Mouse (Mus musculus): ENCODE data around the gene Tex11. TPM values are rescaled to one million over a fixed set of nuclear protein-coding genes. Genes with fewer than 3 reads are reported as not detected.

Tex11 gene
- 0.03 TPM in 1 of 2 replicates, not detected in the other for polyA plus RNA-seq (2012; rRNA removed)

DNA sequence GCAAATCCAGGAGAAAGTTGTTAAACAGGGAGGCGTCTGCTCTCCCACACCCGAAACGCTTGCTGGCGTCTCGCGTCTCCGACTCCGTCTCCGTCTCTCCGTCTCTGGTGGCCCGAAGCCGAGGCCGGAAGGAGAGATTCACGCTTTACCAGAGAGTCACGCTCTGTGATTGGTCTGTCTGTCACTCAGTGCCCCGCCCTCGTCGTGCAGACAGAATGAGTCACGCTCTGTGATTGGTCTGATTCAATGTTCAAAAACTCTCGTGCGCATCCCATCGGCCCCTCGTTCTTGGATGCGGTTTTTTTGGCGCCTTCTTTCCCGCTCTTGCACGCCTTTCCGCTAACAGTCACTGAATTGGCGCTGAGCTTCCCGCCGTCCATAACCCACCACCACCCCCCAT lies at the start of gene Tex11:
Gene Tex11 (minus strand): TSS at position 127 of the 400 bp plus-strand sequence.
- no peak for DNase-seq (ENCODE audit: low read depth)
- TF ChIP-seq POLR2A (IDR thresholded peaks at IDR 0.05; ENCODE audit: borderline replicate concordance, extremely low read depth, insufficient read depth, insufficient read length, poor library complexity, severe bottlenecking), result no peak
- TF ChIP-seq CTCF (IDR thresholded peaks at IDR 0.05; ENCODE audit: borderline replicate concordance, extremely low read depth, insufficient read depth, insufficient read length), result no peak

DNA sequence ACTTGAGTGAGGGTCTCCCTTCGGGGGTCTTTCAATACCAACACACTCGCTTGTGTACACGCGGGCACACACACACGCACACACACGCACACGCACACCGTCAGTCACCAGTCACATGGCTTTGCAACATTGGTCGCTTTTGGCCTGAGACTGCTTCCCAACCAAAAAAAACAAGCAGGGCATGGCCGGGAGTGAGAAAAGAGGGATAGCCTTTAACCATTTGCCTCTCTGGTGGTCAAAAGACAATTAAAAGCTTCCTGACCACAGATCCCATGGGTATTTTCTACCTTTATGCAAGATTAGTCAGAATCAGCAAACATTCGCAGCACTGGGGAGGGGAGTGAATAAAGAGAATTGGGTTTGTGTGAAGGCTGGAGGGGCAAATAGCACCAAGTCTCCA lies 26.5 kb upstream of the Tex11 start, which contains the start of gene Slc7a3:
Gene Slc7a3 (minus strand): TSS at position 101 of the 400 bp plus-strand sequence.
- no peak for TF ChIP-seq POLR2A (IDR thresholded peaks at IDR 0.05; ENCODE audit: borderline replicate concordance, extremely low read depth, insufficient read depth, insufficient read length, poor library complexity, severe bottlenecking)
- no peak for TF ChIP-seq CTCF (IDR thresholded peaks at IDR 0.05; ENCODE audit: borderline replicate concordance, extremely low read depth, insufficient read depth, insufficient read length)
- no peak for DNase-seq (ENCODE audit: low read depth)

DNA sequence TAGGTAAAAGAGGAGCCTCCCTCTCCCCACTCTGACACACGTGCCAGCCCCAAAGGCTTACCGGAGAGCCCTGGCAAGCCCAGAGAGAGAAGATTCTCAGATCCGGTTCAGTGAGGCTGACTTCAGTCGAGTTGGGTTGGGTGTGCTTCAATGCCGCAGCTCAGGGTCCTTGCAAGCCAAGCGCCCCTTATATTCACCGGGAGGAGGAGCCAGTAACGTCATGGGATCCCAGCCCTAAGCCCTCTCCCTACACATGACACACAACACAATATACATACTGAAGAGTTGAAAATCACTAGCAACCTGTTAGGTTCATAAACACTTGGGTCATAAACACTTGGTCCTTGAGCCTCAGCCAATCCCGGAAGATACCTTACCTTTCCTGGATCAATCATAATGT lies 25.7 kb upstream of the Tex11 start:
- DNase-seq (ENCODE audit: low read depth), result peak; percentile 21

DNA sequence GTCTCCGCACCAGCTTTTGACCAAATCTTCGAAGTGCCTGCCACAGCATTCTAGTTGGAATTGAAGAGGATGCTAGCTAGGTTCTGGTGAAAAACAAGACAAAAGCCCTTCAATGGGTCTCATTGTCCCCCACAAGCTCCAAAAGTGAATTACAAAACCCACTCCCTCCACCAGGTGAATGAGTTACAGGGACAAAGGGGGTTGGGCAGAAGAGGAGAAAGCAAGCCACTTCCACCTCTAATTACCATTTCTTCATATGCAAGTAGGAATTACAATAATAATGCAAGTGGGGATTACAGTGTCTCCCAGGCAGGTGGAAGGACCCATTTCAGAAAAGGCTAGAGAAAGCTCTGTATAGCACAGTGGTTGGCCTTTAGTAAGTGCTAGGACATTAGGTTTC lies 24.7 kb upstream of the Tex11 start:
- no peak for DNase-seq (ENCODE audit: low read depth)
- TF ChIP-seq CTCF (IDR thresholded peaks at IDR 0.05; ENCODE audit: borderline replicate concordance, extremely low read depth, insufficient read depth, insufficient read length), result no peak
- no peak for TF ChIP-seq POLR2A (IDR thresholded peaks at IDR 0.05; ENCODE audit: borderline replicate concordance, extremely low read depth, insufficient read depth, insufficient read length, poor library complexity, severe bottlenecking)

DNA sequence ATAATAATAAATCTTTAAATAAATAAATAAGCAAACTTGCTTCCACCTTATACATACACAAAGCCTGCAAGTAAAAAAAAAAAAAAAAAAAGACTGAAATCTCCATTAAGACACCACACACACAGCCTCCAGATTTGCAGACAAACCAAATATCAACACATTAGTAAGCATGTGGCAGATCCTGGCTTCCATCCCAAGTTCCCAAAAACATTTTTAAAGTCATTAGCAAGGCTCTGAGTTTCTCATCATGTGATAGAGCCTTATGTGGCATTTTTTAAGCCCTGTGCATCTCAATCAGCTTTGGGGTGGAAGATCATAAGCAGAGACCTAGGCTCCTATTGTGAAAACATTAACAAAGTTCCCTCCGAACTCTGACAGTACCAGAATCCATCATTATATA lies 5.8 kb upstream of the Tex11 start:
- peak; percentile 67 for DNase-seq (ENCODE audit: low read depth)
- TF ChIP-seq POLR2A (IDR thresholded peaks at IDR 0.05; ENCODE audit: borderline replicate concordance, extremely low read depth, insufficient read depth, insufficient read length, poor library complexity, severe bottlenecking) (no peak), CTCF (IDR thresholded peaks at IDR 0.05; ENCODE audit: borderline replicate concordance, extremely low read depth, insufficient read depth, insufficient read length) (no peak)

DNA sequence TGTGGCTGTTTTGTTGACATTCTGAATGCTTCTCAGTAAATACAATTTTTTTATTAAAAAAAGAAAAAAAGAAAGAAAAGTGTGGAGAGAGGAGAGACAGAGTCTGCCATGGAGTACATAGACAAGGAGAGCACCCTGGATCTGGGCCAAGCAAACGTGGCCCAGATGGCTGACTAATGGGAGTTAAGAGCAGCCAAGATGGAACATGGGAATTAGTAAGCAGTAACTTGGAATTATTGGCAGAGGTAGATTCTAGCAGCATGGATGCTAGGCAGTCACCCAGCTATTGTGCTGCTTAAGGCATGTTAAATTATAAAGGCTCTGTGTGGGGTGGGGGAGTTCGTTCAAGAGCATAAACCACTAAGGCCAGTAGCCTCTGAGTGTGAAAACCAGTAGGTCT lies 4.0 kb upstream of the Tex11 start:
- TF ChIP-seq POLR2A (IDR thresholded peaks at IDR 0.05; ENCODE audit: borderline replicate concordance, extremely low read depth, insufficient read depth, insufficient read length, poor library complexity, severe bottlenecking) (no peak), CTCF (IDR thresholded peaks at IDR 0.05; ENCODE audit: borderline replicate concordance, extremely low read depth, insufficient read depth, insufficient read length) (no peak)
- DNase-seq (ENCODE audit: low read depth), result peak; percentile 81

DNA sequence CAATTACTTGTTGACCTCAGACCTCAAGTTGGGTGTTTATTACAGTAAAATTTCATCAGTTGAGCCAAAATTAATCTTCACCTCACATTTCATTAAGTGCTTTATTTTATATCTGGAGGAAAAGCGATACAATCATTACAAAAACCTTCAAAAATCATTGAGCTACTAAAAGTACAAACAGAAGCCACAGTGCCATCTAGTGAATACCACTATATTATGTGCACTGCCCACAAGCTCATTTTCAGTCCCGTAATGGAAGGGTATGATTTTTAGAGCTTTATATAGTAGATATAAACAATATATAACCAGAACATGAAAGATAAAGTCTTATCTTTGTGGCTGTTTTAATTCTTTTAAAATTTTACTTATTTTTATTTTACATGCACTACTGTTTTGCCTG lies 115.8 kb downstream of the Tex11 start:
- TF ChIP-seq POLR2A (IDR thresholded peaks at IDR 0.05; ENCODE audit: borderline replicate concordance, extremely low read depth, insufficient read depth, insufficient read length, poor library complexity, severe bottlenecking), result no peak
- TF ChIP-seq CTCF (IDR thresholded peaks at IDR 0.05; ENCODE audit: borderline replicate concordance, extremely low read depth, insufficient read depth, insufficient read length), result no peak
- DNase-seq (ENCODE audit: low read depth), result peak; percentile 56

DNA sequence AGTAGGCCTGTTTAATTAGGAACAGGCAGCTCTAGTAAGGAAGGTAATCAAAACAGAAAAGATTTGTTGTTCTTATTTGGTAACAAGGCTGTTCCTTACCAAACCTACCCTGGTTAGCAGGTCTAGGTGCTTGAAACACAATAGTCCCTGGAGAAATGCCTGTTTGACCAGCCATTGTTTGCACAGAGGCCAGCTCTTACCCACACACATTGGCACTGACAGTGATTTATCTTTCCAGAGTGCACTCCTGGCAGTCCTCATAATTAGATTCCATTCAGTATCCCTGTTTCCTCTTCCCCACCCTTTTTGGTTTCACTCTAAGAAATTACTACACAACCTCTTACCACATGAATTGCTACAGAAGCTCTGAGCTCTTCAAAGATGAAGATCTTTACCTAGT lies 220.3 kb downstream of the Tex11 start:
- TF ChIP-seq CTCF (IDR thresholded peaks at IDR 0.05; ENCODE audit: borderline replicate concordance, extremely low read depth, insufficient read depth, insufficient read length) (no peak), POLR2A (IDR thresholded peaks at IDR 0.05; ENCODE audit: borderline replicate concordance, extremely low read depth, insufficient read depth, insufficient read length, poor library complexity, severe bottlenecking) (no peak)

DNA sequence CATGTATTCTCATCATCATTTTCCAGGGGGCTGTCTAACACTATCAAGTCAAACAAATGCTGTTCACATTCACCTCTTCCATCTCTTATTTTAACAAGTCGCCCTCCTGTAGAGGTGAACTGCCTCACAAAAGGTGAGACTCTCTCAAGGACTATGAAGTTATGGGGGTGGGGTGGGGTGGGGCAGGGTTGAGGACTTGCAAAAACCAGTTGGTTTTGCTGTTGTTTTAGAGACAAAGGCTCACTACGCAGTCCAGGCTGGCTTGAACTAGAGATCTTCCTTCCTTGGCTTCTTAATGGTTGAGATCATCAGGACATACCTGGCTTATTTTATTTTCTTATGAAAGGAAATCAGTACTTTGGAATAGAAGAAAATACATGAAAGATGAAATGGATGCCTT lies 226.7 kb downstream of the Tex11 start:
- TF ChIP-seq CTCF (IDR thresholded peaks at IDR 0.05; ENCODE audit: borderline replicate concordance, extremely low read depth, insufficient read depth, insufficient read length) (no peak), POLR2A (IDR thresholded peaks at IDR 0.05; ENCODE audit: borderline replicate concordance, extremely low read depth, insufficient read depth, insufficient read length, poor library complexity, severe bottlenecking) (no peak)
- no peak for DNase-seq (ENCODE audit: low read depth)

More for the DNA sequence above, 220.3 kb downstream of the Tex11 start:
- no peak for DNase-seq (ENCODE audit: low read depth)

DNA sequence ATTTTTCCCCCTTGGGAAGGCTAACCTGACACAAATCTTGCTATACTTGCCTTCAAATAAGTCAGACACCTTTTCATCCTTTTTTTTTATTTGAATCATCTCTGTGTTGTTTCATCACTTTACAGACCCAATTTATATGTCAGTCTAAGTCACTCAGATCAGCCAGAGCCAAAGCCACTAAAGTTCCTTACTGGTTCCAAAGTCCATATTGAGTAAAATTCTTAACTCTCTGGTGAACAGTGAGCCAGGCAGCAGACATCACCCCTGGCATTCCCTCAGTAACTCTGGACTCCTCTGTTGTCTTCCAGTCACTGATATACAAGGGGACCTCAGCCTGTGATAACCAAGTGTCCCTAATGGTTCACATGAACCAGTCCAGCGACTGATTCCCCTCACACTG lies 233.9 kb downstream of the Tex11 start:
- TF ChIP-seq POLR2A (IDR thresholded peaks at IDR 0.05; ENCODE audit: borderline replicate concordance, extremely low read depth, insufficient read depth, insufficient read length, poor library complexity, severe bottlenecking) (no peak), CTCF (IDR thresholded peaks at IDR 0.05; ENCODE audit: borderline replicate concordance, extremely low read depth, insufficient read depth, insufficient read length) (no peak)

DNA sequence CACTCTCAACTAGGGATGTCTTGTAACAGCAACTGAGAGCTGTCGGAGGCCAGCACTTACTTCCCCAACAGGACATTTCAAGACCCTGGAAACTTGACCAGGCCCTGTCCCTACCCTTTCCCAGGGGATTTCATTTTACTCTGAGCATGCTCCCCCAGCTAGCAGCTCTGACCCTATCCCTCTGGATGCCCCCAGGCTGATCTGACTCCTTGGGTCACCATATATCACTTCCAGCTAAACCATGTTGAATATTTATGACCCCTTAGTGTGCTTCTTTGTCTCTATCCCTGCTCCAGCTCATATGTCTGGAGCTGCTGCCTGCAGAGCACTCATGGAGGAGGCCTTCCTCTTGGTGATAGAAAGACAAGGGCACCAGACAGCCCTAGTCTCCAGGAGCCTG lies 238.3 kb downstream of the Tex11 start:
- no peak for DNase-seq (ENCODE audit: low read depth)
- TF ChIP-seq POLR2A (IDR thresholded peaks at IDR 0.05; ENCODE audit: borderline replicate concordance, extremely low read depth, insufficient read depth, insufficient read length, poor library complexity, severe bottlenecking) (no peak), CTCF (IDR thresholded peaks at IDR 0.05; ENCODE audit: borderline replicate concordance, extremely low read depth, insufficient read depth, insufficient read length) (no peak)

More for the DNA sequence above, 233.9 kb downstream of the Tex11 start:
- DNase-seq (ENCODE audit: low read depth), result no peak

DNA sequence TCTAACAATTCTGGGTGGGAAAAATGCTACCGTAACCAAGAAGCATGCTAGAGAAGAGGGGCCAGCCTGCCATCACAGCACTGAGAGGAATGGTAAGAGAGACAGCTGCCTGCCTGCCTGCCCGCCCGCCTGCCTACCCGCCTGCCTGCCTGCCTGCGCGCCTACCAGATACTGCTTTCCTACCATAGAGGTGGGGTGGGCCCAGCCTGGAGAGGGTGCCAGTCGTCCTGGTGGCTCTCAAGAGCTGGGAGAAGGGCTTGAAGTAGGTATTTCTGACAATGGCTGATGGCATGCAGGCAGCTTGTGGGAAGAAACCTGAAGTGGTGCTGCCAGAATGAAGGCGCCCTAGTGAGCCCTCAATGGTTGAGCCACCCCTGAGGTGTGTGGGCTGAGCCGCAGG lies 240.8 kb downstream of the Tex11 start:
- DNase-seq (ENCODE audit: low read depth), result no peak
- no peak for TF ChIP-seq CTCF (IDR thresholded peaks at IDR 0.05; ENCODE audit: borderline replicate concordance, extremely low read depth, insufficient read depth, insufficient read length)
- no peak for TF ChIP-seq POLR2A (IDR thresholded peaks at IDR 0.05; ENCODE audit: borderline replicate concordance, extremely low read depth, insufficient read depth, insufficient read length, poor library complexity, severe bottlenecking)

DNA sequence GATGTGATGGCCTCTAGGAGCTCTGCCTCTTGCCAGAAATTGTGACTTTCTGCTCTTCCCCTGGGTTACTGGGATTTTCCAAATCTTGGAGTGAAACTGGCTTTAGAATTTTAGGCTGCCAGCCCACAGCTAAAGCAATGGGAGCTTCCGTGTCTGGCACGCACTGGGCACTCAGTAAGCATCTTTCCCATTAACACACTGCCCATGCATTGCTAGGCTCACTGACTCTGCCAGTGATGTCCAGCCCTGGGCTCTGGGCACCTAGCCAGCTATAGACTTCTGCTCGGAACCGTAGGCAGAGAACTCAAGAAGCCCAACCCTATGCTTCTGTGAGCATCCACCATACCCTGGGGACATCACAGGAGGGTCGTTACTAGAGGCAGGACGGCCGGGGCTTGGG lies 243.7 kb downstream of the Tex11 start:
- no peak for DNase-seq (ENCODE audit: low read depth)
- TF ChIP-seq POLR2A (IDR thresholded peaks at IDR 0.05; ENCODE audit: borderline replicate concordance, extremely low read depth, insufficient read depth, insufficient read length, poor library complexity, severe bottlenecking) (no peak), CTCF (IDR thresholded peaks at IDR 0.05; ENCODE audit: borderline replicate concordance, extremely low read depth, insufficient read depth, insufficient read length) (no peak)

Measured in brain, embryonic 14.5 days (tissue).